Mouse (Mus musculus): ENCODE results near the gene 1700013F07Rik.
"Not testable (repeated sequence)": the region's sequence is repeated elsewhere in the genome, so short reads cannot be mapped to it uniquely, and the experiment has no call there.

1700013F07Rik gene

GRCm38 (mm10) chr3:108533951-108534350, at the start of gene 1700013F07Rik:
Gene 1700013F07Rik (plus strand): TSS chr3:108534150.
- DNase-seq, result no peak

- no peak for DNase-seq
Measured at GRCm38 (mm10) chr3:108484749-108485148, 49.2 kb upstream of the 1700013F07Rik start.

- DNase-seq, result peak; percentile 10
Measured at GRCm38 (mm10) chr3:108489968-108490367, 44.0 kb upstream of the 1700013F07Rik start.

- DNase-seq, result no peak
Measured at GRCm38 (mm10) chr3:108494861-108495474, 39.0 kb upstream of the 1700013F07Rik start.

- DNase-seq, result no peak
Measured at GRCm38 (mm10) chr3:108495486-108495885, 38.5 kb upstream of the 1700013F07Rik start.

GRCm38 (mm10) chr3:108497602-108498001, 36.3 kb upstream of the 1700013F07Rik start:
- no peak for DNase-seq

- no peak for DNase-seq
Measured at GRCm38 (mm10) chr3:108499826-108500225, 34.1 kb upstream of the 1700013F07Rik start.

- DNase-seq, result not testable (repeated sequence)
Measured at GRCm38 (mm10) chr3:108501411-108501810, 32.5 kb upstream of the 1700013F07Rik start.

GRCm38 (mm10) chr3:108503908-108504307, 30.0 kb upstream of the 1700013F07Rik start:
- no peak for DNase-seq

GRCm38 (mm10) chr3:108508745-108509474, 25.0 kb upstream of the 1700013F07Rik start:
- no peak for DNase-seq

GRCm38 (mm10) chr3:108510156-108510555, 23.8 kb upstream of the 1700013F07Rik start:
- no peak for DNase-seq

- DNase-seq, result no peak
Measured at GRCm38 (mm10) chr3:108510716-108511483, 23.1 kb upstream of the 1700013F07Rik start.

- no peak for DNase-seq
Measured at GRCm38 (mm10) chr3:108513465-108513864, 20.5 kb upstream of the 1700013F07Rik start.

- no peak for DNase-seq
Measured at GRCm38 (mm10) chr3:108518276-108518675, 15.7 kb upstream of the 1700013F07Rik start.

- no peak for DNase-seq
Measured at GRCm38 (mm10) chr3:108523415-108523814, 10.5 kb upstream of the 1700013F07Rik start.

GRCm38 (mm10) chr3:108528489-108528888, 5.5 kb upstream of the 1700013F07Rik start:
- no peak for DNase-seq

- DNase-seq, result no peak
Measured at GRCm38 (mm10) chr3:108533114-108533885, 650 bp upstream of the 1700013F07Rik start.

GRCm38 (mm10) chr3:108535896-108536516, 2.1 kb downstream of the 1700013F07Rik start:
- DNase-seq, result no peak

- peak; percentile 67 for DNase-seq
Measured at GRCm38 (mm10) chr3:108536517-108537260, 2.7 kb downstream of the 1700013F07Rik start, which contains the start of gene 5330417C22Rik. Gene 5330417C22Rik (minus strand): TSS chr3:108536536.

GRCm38 (mm10) chr3:108537303-108537702, 3.4 kb downstream of the 1700013F07Rik start:
- peak; percentile 78 for DNase-seq

- no peak for DNase-seq
Measured at GRCm38 (mm10) chr3:108542299-108542698, 8.3 kb downstream of the 1700013F07Rik start.
